Mouse (Mus musculus): ENCODE measurements around the gene Fabp3.

- no peak for TF ChIP-seq POLR2A (IDR thresholded peaks at IDR 0.05; ENCODE audit: borderline replicate concordance, control insufficient read depth, low read depth, low read length)
- no peak for TF ChIP-seq CTCF (IDR thresholded peaks at IDR 0.05; ENCODE audit: control insufficient read depth, insufficient read depth, low read length)
Measured at GRCm38 (mm10) chr4:130260406-130260805, 48.0 kb upstream of the Fabp3 start.
